Mouse (Mus musculus) small intestine, adult 2 months (tissue): Measurements from ENCODE around the gene Tln2. TPM values are rescaled to one million over a fixed set of nuclear protein-coding genes. Genes with fewer than 3 reads are reported as not detected.

Experiments
- H3K27ac ChIP-seq: fragments of 200-500 bp; 2 replicates; pipeline ENCODE4 v1.5.1; 2012; ENCODE audit warnings: low read depth, low read length, control low read depth, inconsistent platforms; ENCODE audit not compliant: insufficient read depth
- H3K27me3 ChIP-seq: fragments of 200-500 bp; 2 replicates; pipeline ENCODE4 v1.6.1; 2012; ENCODE audit warnings: mild to moderate bottlenecking, moderate library complexity, low read length, inconsistent platforms; ENCODE audit not compliant: control insufficient read depth, insufficient read depth
- H3K36me3 ChIP-seq: fragments of 200-500 bp; 2 replicates; pipeline ENCODE4 v1.6.1; 2012; ENCODE audit warnings: mild to moderate bottlenecking, low read length, control low read depth, inconsistent platforms; ENCODE audit not compliant: control insufficient read depth, insufficient read depth
- H3K4me1 ChIP-seq: fragments of 200-500 bp; 2 replicates; pipeline ENCODE4 v1.6.1; 2012; ENCODE audit warnings: low read length, inconsistent platforms, mixed read lengths; ENCODE audit not compliant: control insufficient read depth, insufficient read depth, insufficient read length
- H3K4me3 ChIP-seq: fragments of 200-500 bp; 2 replicates; pipeline ENCODE4 v1.5.1; 2012; ENCODE audit warnings: low read depth, mild to moderate bottlenecking, control low read depth, inconsistent platforms, low read length, moderate library complexity
- CTCF ChIP-seq: fragments of 200-500 bp; IDR thresholded peaks from 2 replicates; pipeline ENCODE4 v1.5.1; 2012; ENCODE audit warnings: low read depth, mild to moderate bottlenecking, control low read depth, inconsistent platforms, low read length, moderate library complexity, mixed read lengths; ENCODE audit not compliant: insufficient replicate concordance, insufficient read length; ENCODE audit errors: extremely low read depth
- POLR2A ChIP-seq: fragments of 200-500 bp; IDR thresholded peaks from 2 replicates; pipeline ENCODE4 v1.6.1; 2012; ENCODE audit warnings: low read depth, mild to moderate bottlenecking, control low read depth, inconsistent platforms, low read length, moderate library complexity
- WGBS: fragments of 180-500 bp; shearing (Covaris S2); methylation state at CpG from one replicate; pipeline ENCODE4 v1.1.7; 2018; 5-methylcytosine and 5-hydroxymethylcytosine counted together
- polyA plus RNA-seq: library from polyadenylated mRNA; depleted of rRNA; stranded (reverse); fragments of >200 nt; gene quantifications from 2 replicates; pipeline ENCODE4 v1.2.3, GENCODE M21; 2012

Tln2 gene
- polyA plus RNA-seq, 1 experiment: 4.8 TPM

DNA sequence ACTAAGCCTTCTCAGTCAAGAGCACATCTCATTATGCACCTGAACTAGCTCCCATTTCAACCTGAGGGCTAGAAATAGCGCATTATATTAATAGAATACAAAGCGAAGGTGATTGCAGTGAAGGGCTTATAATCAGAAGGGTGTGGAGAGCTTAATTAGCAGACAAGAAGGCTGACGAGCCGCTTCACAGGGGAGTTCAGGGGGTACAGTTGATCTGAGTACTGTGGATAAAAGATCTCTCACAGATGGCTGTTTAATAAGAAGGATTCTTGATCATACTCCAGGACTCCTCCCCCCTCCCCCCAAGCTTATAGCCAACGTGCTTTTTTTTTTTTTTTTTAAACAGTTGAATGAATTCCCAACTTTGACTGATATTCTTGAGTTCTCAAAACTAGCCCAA is 198.0 kb downstream of the Tln2 start:
- H3K4me3 ChIP-seq: no peak overlapping the region
- H3K4me1 ChIP-seq: no peaks in the 10 kb centered on the region
- WGBS: 82% methylated on average over 5 of the region's 5 CpGs
- H3K36me3 ChIP-seq: no peaks in the 10 kb centered on the region
- TF ChIP-seq CTCF (no peak), POLR2A (no peak)
- H3K27ac ChIP-seq: no peak overlapping the region
- H3K27me3 ChIP-seq: no peaks in the 10 kb centered on the region

- Histone ChIP-seq H3K27ac (no peak overlapping the region), H3K4me1 (no peaks in the 10 kb centered on the region), H3K36me3 (no peaks in the 10 kb centered on the region), H3K27me3 (no peaks in the 10 kb centered on the region), H3K4me3 (no peak overlapping the region)
- 92% methylated on average over 14 of the region's 14 CpGs for WGBS
- TF ChIP-seq CTCF (no peak), POLR2A (no peak)
Measured at GRCm38 (mm10) chr9:67354356-67354755, 205.1 kb downstream of the Tln2 start.

DNA sequence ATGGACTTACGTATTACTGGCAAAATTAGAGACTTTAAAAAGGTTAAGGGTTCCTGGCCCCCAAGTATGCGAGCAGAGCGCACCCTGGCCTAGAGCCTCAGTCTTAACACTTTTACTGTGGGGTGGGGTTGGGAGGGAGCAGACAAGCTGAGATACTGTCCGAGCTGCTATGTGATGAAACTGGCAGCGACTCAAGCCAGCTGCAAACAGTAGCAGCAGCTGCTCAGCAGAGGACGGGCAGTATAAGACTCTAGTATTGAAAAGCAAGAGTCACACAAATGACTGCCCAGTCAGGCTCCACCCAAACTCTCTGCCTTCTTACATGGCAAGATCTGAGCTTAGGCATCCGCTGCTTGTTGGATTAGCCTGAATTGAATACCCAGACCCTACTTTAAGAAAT is 206.1 kb downstream of the Tln2 start:
- Histone ChIP-seq H3K4me3 (no peak overlapping the region), H3K27me3 (no peaks in the 10 kb centered on the region), H3K36me3 (no peaks in the 10 kb centered on the region), H3K27ac (no peak overlapping the region), H3K4me1 (no peaks in the 10 kb centered on the region)
- TF ChIP-seq CTCF (no peak), POLR2A (no peak)
- WGBS: 62% methylated on average over 7 of the region's 7 CpGs

GRCm38 (mm10) chr9:67348983-67349382 is 210.5 kb downstream of the Tln2 start:
- TF ChIP-seq CTCF (no peak), POLR2A (no peak)
- peaks cover 1% of the 10 kb centered on the region; the same call in 1 of the 2 replicates for H3K36me3 ChIP-seq

DNA sequence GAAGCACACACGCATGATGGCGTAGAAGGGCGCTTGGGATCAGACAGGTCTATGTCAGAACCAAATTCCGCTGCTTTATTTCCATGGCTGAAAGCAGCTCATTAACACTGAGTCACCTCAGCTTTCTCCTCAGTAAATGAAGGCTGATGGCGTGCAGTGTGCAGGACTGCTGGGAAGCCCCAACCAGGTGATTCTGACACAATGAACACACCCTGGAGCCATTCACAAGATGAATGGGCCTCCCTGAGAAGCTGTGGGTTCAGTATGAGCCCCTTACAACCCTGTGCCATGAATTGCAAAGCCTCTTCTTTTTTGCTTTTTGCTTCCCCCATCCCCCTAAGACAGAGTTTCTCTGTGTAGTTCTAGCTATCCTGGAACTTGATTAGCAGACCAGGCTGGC is 212.3 kb downstream of the Tln2 start:
- no peak for TF ChIP-seq POLR2A
- no peak for TF ChIP-seq CTCF
- no peak overlapping the region for H3K4me3 ChIP-seq
- no peak overlapping the region for H3K27ac ChIP-seq
- H3K27me3 ChIP-seq: no peaks in the 10 kb centered on the region
- peaks cover 1% of the 10 kb centered on the region; the same call in 1 of the 2 replicates for H3K36me3 ChIP-seq
- WGBS: 98% methylated on average over 5 of the region's 5 CpGs
- H3K4me1 ChIP-seq: no peaks in the 10 kb centered on the region

More at GRCm38 (mm10) chr9:67348983-67349382, 210.5 kb downstream of the Tln2 start:
- WGBS: 81% methylated on average over 7 of the region's 7 CpGs
- no peaks in the 10 kb centered on the region for H3K27me3 ChIP-seq
- no peak overlapping the region for H3K4me3 ChIP-seq
- H3K4me1 ChIP-seq: no peaks in the 10 kb centered on the region
- H3K27ac ChIP-seq: no peak overlapping the region

- TF ChIP-seq CTCF (no peak), POLR2A (no peak)
- Histone ChIP-seq H3K4me1 (no peaks in the 10 kb centered on the region), H3K36me3 (no peaks in the 10 kb centered on the region), H3K4me3 (no peak overlapping the region), H3K27ac (no peak overlapping the region), H3K27me3 (no peaks in the 10 kb centered on the region)
- WGBS: 94% methylated on average over 3 of the region's 3 CpGs
Measured at GRCm38 (mm10) chr9:67331281-67331680, 228.2 kb downstream of the Tln2 start.

- Histone ChIP-seq H3K4me1 (no peaks in the 10 kb centered on the region), H3K36me3 (no peaks in the 10 kb centered on the region), H3K27ac (no peak overlapping the region), H3K27me3 (no peaks in the 10 kb centered on the region), H3K4me3 (no peak overlapping the region)
- no peak for TF ChIP-seq CTCF
- no peak for TF ChIP-seq POLR2A
- WGBS: 95% methylated on average over 3 of the region's 3 CpGs
Measured at GRCm38 (mm10) chr9:67328451-67328850, 231.1 kb downstream of the Tln2 start.
